Mouse (Mus musculus) olfactory bulb, adult 2 months (tissue): Measurements from ENCODE around the gene Tlk1.

Experiments used
- CTCF ChIP-seq: fragments of 200-500 bp; IDR thresholded peaks from 2 replicates; pipeline ENCODE4 v1.5.1; 2012; ENCODE audit warnings: low read depth, mild to moderate bottlenecking, low read length, moderate library complexity; ENCODE audit not compliant: insufficient read depth
- POLR2A ChIP-seq: fragments of 200-500 bp; IDR thresholded peaks from 2 replicates; pipeline ENCODE4 v1.6.1; 2012; ENCODE audit warnings: mild to moderate bottlenecking, low read depth, low read length, moderate library complexity; ENCODE audit not compliant: insufficient read depth

DNA sequence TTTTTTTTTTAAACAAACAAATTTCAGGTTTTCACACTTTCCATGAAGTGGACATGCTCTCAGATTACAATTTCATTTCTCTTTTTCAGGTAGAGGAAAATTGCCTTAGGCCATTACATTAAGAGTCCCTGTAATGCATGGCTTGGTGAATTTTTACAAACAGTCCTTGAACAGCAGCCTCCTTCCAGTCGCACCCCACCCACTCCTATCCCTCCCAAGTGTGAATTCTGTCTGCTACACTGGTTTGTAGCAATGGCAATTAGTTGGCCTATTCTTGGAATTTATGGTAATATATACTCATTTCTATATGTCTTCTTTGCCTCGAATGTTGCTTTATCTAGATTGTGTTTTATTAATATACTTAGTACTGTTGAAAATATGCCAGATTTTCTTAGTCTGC, 153.1 kb downstream of the Tlk1 start:
- TF ChIP-seq POLR2A, result no peak
- TF ChIP-seq CTCF, result no peak
